Mouse (Mus musculus): ENCODE results near the gene Casz1. TPM values are rescaled to one million over a fixed set of nuclear protein-coding genes. Genes with fewer than 3 reads are reported as not detected.

Casz1 gene
- under 1 TPM; 0.61 to 0.62 TPM for total RNA-seq (2021)
- long read RNA-seq = 0 reads

GRCm38 (mm10) chr4:148804137-148804779 is at the start of gene Casz1:
Gene Casz1 (plus strand): TSS chr4:148804429.
- peak; percentile 74 to 89 for DNase-seq (ENCODE audit: low spot score in 2 of 2)

GRCm38 (mm10) chr4:148758863-148759262 is 45.4 kb upstream of the Casz1 start:
- no peak for DNase-seq (ENCODE audit: low spot score in 2 of 2)

- DNase-seq (ENCODE audit: low spot score in 2 of 2) = no peak
Observed at GRCm38 (mm10) chr4:148760152-148760551, 44.1 kb upstream of the Casz1 start.

- peak in 1 of 2 experiments; percentile 3 for DNase-seq (ENCODE audit: low spot score in 2 of 2)
Observed at GRCm38 (mm10) chr4:148766021-148766775, 38.0 kb upstream of the Casz1 start.

- no peak for DNase-seq (ENCODE audit: low spot score in 2 of 2)
Observed at GRCm38 (mm10) chr4:148767655-148768305, 36.4 kb upstream of the Casz1 start.

- no peak for DNase-seq (ENCODE audit: low spot score in 2 of 2)
Observed at GRCm38 (mm10) chr4:148768649-148769048, 35.6 kb upstream of the Casz1 start.

- DNase-seq (ENCODE audit: low spot score in 2 of 2) = no peak
Observed at GRCm38 (mm10) chr4:148770582-148771408, 33.4 kb upstream of the Casz1 start.

- no peak for DNase-seq (ENCODE audit: low spot score in 2 of 2)
Observed at GRCm38 (mm10) chr4:148771409-148771929, 32.8 kb upstream of the Casz1 start.

- DNase-seq (ENCODE audit: low spot score in 2 of 2) = no peak
Observed at GRCm38 (mm10) chr4:148772658-148773057, 31.6 kb upstream of the Casz1 start.

- DNase-seq (ENCODE audit: low spot score in 2 of 2) = no peak
Observed at GRCm38 (mm10) chr4:148774036-148774435, 30.2 kb upstream of the Casz1 start.

- DNase-seq (ENCODE audit: low spot score in 2 of 2) = no peak
Observed at GRCm38 (mm10) chr4:148775476-148776269, 28.6 kb upstream of the Casz1 start.

- DNase-seq (ENCODE audit: low spot score in 2 of 2) = no peak
Observed at GRCm38 (mm10) chr4:148780097-148780621, 24.1 kb upstream of the Casz1 start.

GRCm38 (mm10) chr4:148781516-148781915 is 22.7 kb upstream of the Casz1 start:
- DNase-seq (ENCODE audit: low spot score in 2 of 2) = no peak

GRCm38 (mm10) chr4:148782880-148783279 is 21.3 kb upstream of the Casz1 start:
- no peak for DNase-seq (ENCODE audit: low spot score in 2 of 2)

- DNase-seq (ENCODE audit: low spot score in 2 of 2) = no peak
Observed at GRCm38 (mm10) chr4:148783760-148784159, 20.5 kb upstream of the Casz1 start.

GRCm38 (mm10) chr4:148785053-148785567 is 19.1 kb upstream of the Casz1 start:
- DNase-seq (ENCODE audit: low spot score in 2 of 2) = no peak

GRCm38 (mm10) chr4:148785995-148786394 is 18.2 kb upstream of the Casz1 start:
- no peak for DNase-seq (ENCODE audit: low spot score in 2 of 2)

GRCm38 (mm10) chr4:148790940-148791339 is 13.3 kb upstream of the Casz1 start:
- no peak for DNase-seq (ENCODE audit: low spot score in 2 of 2)

GRCm38 (mm10) chr4:148795038-148795437 is 9.2 kb upstream of the Casz1 start:
- DNase-seq (ENCODE audit: low spot score in 2 of 2) = no peak

Data from layer of hippocampus, adult 18-20 months (tissue).